Comparison of ENCODE assay signal across 15 mouse cellular contexts in genomic region chrX:66657365-66657764, GRCm38 (mm10). TPM values are rescaled to one million over a fixed set of nuclear protein-coding genes. Genes with fewer than 3 reads are reported as not detected.
DNase-seq lines count a peak whose midpoint lies in the region; ATAC-seq and TF ChIP-seq lines count a peak whose summit lies in the region.
"Had no signal": no experiment of that assay in that cellular context is flagged by ENCODE, and none has a peak within 500 bp of the region (broad histone marks: within the 10 kb centered on the region; RNA-seq: fewer than 3 reads in every experiment).

No protein-coding gene starts in this region.

- no peaks in the 10 kb centered on the region for H3K36me3 ChIP-seq in kidney, adult 2 months (ENCODE audit: control insufficient read depth, insufficient read depth, low read length)
- no peaks in the 10 kb centered on the region for H3K36me3 ChIP-seq in kidney, embryonic 15.5 days
- H3K36me3 ChIP-seq in midbrain, postnatal 0 days (ENCODE audit: insufficient read depth, low read length) = no peaks in the 10 kb centered on the region
- H3K36me3 ChIP-seq in midbrain, embryonic 15.5 days (replicated peaks) = no peaks in the 10 kb centered on the region
- no peaks in the 10 kb centered on the region for H3K36me3 ChIP-seq in embryonic facial prominence, embryonic 14.5 days (ENCODE audit: control insufficient read depth, insufficient read depth, low read length)
- H3K36me3 ChIP-seq: embryonic facial prominence, embryonic 13.5 days; intestine, embryonic 15.5 days; liver, embryonic 12.5 days had no signal

- no peaks in the 10 kb centered on the region for H3K9me3 ChIP-seq in kidney, embryonic 15.5 days (replicated peaks)
- H3K9me3 ChIP-seq in midbrain, postnatal 0 days (ENCODE audit: low read length) = no peaks in the 10 kb centered on the region
- H3K9me3 ChIP-seq in midbrain, embryonic 15.5 days = no peaks in the 10 kb centered on the region
- H3K9me3 ChIP-seq in embryonic facial prominence, embryonic 14.5 days (ENCODE audit: control insufficient read depth, low read length) = no peaks in the 10 kb centered on the region
- H3K9me3 ChIP-seq: embryonic facial prominence, embryonic 13.5 days; intestine, embryonic 15.5 days; liver, embryonic 12.5 days had no signal

- no peak overlapping the region for H3K4me2 ChIP-seq in kidney, embryonic 15.5 days
- no peak overlapping the region for H3K4me2 ChIP-seq in midbrain, postnatal 0 days (ENCODE audit: low read depth, low read length, poor library complexity, severe bottlenecking)
- no peak overlapping the region for H3K4me2 ChIP-seq in midbrain, embryonic 15.5 days
- no peak overlapping the region for H3K4me2 ChIP-seq in embryonic facial prominence, embryonic 14.5 days (ENCODE audit: low read depth, low read length)
- H3K4me2 ChIP-seq: embryonic facial prominence, embryonic 13.5 days; intestine, embryonic 15.5 days; liver, embryonic 12.5 days had no signal

- no peak overlapping the region for H3K27ac ChIP-seq in kidney, adult 2 months (ENCODE audit: insufficient read depth, low read depth, low read length)
- H3K27ac ChIP-seq in kidney, embryonic 15.5 days = no peak overlapping the region
- H3K27ac ChIP-seq in midbrain, postnatal 0 days (ENCODE audit: low read depth, low read length) = no peak overlapping the region
- H3K27ac ChIP-seq in midbrain, embryonic 15.5 days = no peak overlapping the region
- H3K27ac ChIP-seq in embryonic facial prominence, embryonic 14.5 days (replicated peaks; ENCODE audit: low read depth, low read length) = no peak overlapping the region
- H3K27ac ChIP-seq: embryonic facial prominence, embryonic 13.5 days; intestine, embryonic 15.5 days; liver, embryonic 12.5 days had no signal

- TF ChIP-seq CTCF in kidney, adult 2 months (conservative IDR thresholded peaks at IDR 0.05; ENCODE audit: insufficient read depth, insufficient read length, low read depth, low read length) = no peak
- TF ChIP-seq CTCF in midbrain, postnatal 0 days (IDR thresholded peaks at IDR 0.05) = peak; percentile 60
- no peak for TF ChIP-seq CTCF in lung, adult 2 months (IDR thresholded peaks at IDR 0.05; ENCODE audit: insufficient read depth, low read length)

- H3K27me3 ChIP-seq in kidney, adult 2 months (replicated peaks; ENCODE audit: control insufficient read depth, insufficient read depth, low read length) = no peaks in the 10 kb centered on the region
- H3K27me3 ChIP-seq in kidney, embryonic 15.5 days = peaks cover 15% of the 10 kb centered on the region; the same call in 1 of the 2 replicates
- no peaks in the 10 kb centered on the region for H3K27me3 ChIP-seq in midbrain, postnatal 0 days (ENCODE audit: insufficient read depth, low read length)
- no peaks in the 10 kb centered on the region for H3K27me3 ChIP-seq in midbrain, embryonic 15.5 days (replicated peaks)
- no peaks in the 10 kb centered on the region; the same call in 1 of the 2 replicates for H3K27me3 ChIP-seq in embryonic facial prominence, embryonic 14.5 days (replicated peaks; ENCODE audit: control insufficient read depth, insufficient read depth, low read length)
- H3K27me3 ChIP-seq: intestine, embryonic 15.5 days had no signal

- ATAC-seq in kidney, embryonic 15.5 days (replicated peaks; ENCODE audit: low FRiP score) = no peak
- ATAC-seq in midbrain, postnatal 0 days (ENCODE audit: low FRiP score) = no peak
- ATAC-seq in midbrain, embryonic 15.5 days (replicated peaks) = no peak
- ATAC-seq in embryonic facial prominence, embryonic 14.5 days (ENCODE audit: low read depth) = no peak
- ATAC-seq: forebrain, embryonic 16.5 days; intestine, embryonic 15.5 days; liver, embryonic 12.5 days had no signal

- WGBS in kidney, adult 2 months = 17% methylated on average over 2 of the region's 2 CpGs
- WGBS in kidney, embryonic 15.5 days = 26% methylated on average over 2 of the region's 2 CpGs
- WGBS in midbrain, postnatal 0 days = 34% methylated on average over 2 of the region's 2 CpGs
- 24% methylated on average over 2 of the region's 2 CpGs for WGBS in midbrain, embryonic 15.5 days
- WGBS in embryonic facial prominence, embryonic 14.5 days = 32% methylated on average over 2 of the region's 2 CpGs
- 28% methylated on average over 2 of the region's 2 CpGs for WGBS in lung, adult 2 months

- no peaks in the 10 kb centered on the region for H3K4me1 ChIP-seq in kidney, adult 2 months (ENCODE audit: control insufficient read depth, insufficient read depth, low read length)
- no peaks in the 10 kb centered on the region for H3K4me1 ChIP-seq in kidney, embryonic 15.5 days
- H3K4me1 ChIP-seq in midbrain, postnatal 0 days (ENCODE audit: insufficient read depth, low read length) = no peaks in the 10 kb centered on the region
- H3K4me1 ChIP-seq in midbrain, embryonic 15.5 days = 0 out of 2 replicates have a peak, but pooled peaks cover 3% of the 10 kb centered on the region
- no peaks in the 10 kb centered on the region for H3K4me1 ChIP-seq in embryonic facial prominence, embryonic 14.5 days (ENCODE audit: control insufficient read depth, insufficient read depth, low read length)
- no peaks in the 10 kb centered on the region for H3K4me1 ChIP-seq in lung, adult 2 months (ENCODE audit: control insufficient read depth, insufficient read depth, low read length)
- H3K4me1 ChIP-seq: embryonic facial prominence, embryonic 13.5 days; intestine, embryonic 15.5 days; liver, embryonic 12.5 days had no signal

- no peak overlapping the region for H3K9ac ChIP-seq in kidney, embryonic 15.5 days
- no peak overlapping the region for H3K9ac ChIP-seq in midbrain, postnatal 0 days (replicated peaks; ENCODE audit: low read length, poor library complexity, severe bottlenecking)
- no peak overlapping the region for H3K9ac ChIP-seq in midbrain, embryonic 15.5 days
- no peak overlapping the region for H3K9ac ChIP-seq in embryonic facial prominence, embryonic 14.5 days (ENCODE audit: low read depth, low read length)
- H3K9ac ChIP-seq: embryonic facial prominence, embryonic 13.5 days; intestine, embryonic 15.5 days; liver, embryonic 12.5 days had no signal

- no peak for TF ChIP-seq POLR2A in kidney, adult 2 months (IDR thresholded peaks at IDR 0.05; ENCODE audit: low read depth, low read length)
- TF ChIP-seq POLR2A in lung, adult 2 months (IDR thresholded peaks at IDR 0.05; ENCODE audit: borderline replicate concordance, extremely low read depth, low read depth, low read length) = no peak

- H3K4me3 ChIP-seq in kidney, adult 2 months (ENCODE audit: insufficient read depth, low read depth, low read length) = no peak overlapping the region
- H3K4me3 ChIP-seq in kidney, embryonic 15.5 days (replicated peaks) = no peak overlapping the region
- no peak overlapping the region for H3K4me3 ChIP-seq in midbrain, postnatal 0 days (ENCODE audit: low read depth, low read length)
- no peak overlapping the region for H3K4me3 ChIP-seq in midbrain, embryonic 15.5 days
- no peak overlapping the region for H3K4me3 ChIP-seq in embryonic facial prominence, embryonic 14.5 days (ENCODE audit: low read depth, low read length)
- H3K4me3 ChIP-seq in lung, adult 2 months (replicated peaks; ENCODE audit: extremely low read depth, low read depth, low read length) = no peak overlapping the region
- H3K4me3 ChIP-seq: embryonic facial prominence, embryonic 13.5 days; intestine, embryonic 15.5 days; liver, embryonic 12.5 days had no signal

- peak; percentile 32 for DNase-seq in embryo, embryonic 10 days (ENCODE audit: low spot score)
- DNase-seq in embryo, embryonic 9.5 days (ENCODE audit: extremely low spot score) = no peak
- peak; percentile 3 for DNase-seq in kidney, adult 2 months
- DNase-seq in midbrain, postnatal 0 days (ENCODE audit: low spot score) = peak; percentile 35
- DNase-seq in embryonic facial prominence, embryonic 14.5 days (ENCODE audit: low spot score) = peak; percentile 22
- DNase-seq in lung, adult 2 months = no peak
- DNase-seq: lung, postnatal 36 days had no signal

RNA-seq across cellular contexts. Expression of gene Slitrk2, which starts 8.2 kb away (rescaled TPM):
- polyA plus RNA-seq in kidney, adult 2 months (2012; rRNA removed) = 0.01 and 0.03 TPM in 2 replicates
- 0.71 and 0.74 TPM in 2 replicates for polyA plus RNA-seq in kidney, embryonic 15.5 days (2015; fragmentation: Nextera tagmentation; extraction: Ambion mirVana)
- total RNA-seq in midbrain, postnatal 0 days (2014; rRNA removed) = 20.0 and 20.1 TPM in 2 replicates
- 9.3 and 9.4 TPM in 2 replicates for polyA plus RNA-seq in midbrain, postnatal 0 days (2015; fragmentation: Nextera tagmentation; extraction: Ambion mirVana)
- 7.8 and 8.8 TPM in 2 replicates for polyA plus RNA-seq in midbrain, embryonic 15.5 days (2015; fragmentation: Nextera tagmentation; extraction: Ambion mirVana)
- 3.8 and 4.6 TPM in 2 replicates for polyA plus RNA-seq in embryonic facial prominence, embryonic 14.5 days (2014; fragmentation: Nextera tagmentation; extraction: Ambion mirVana)
- polyA plus RNA-seq in lung, adult 2 months (2012; rRNA removed) = not detected in 2 replicates
- total RNA-seq: monocyte, adult 5-6 weeks had no signal
- polyA plus RNA-seq: small intestine, adult 2 months had no signal

Comparison
In these comparisons a context has a peak if more than half of its experiments do, and no peak if none do; other contexts are left out.
1. DNase-seq: peak in embryo, embryonic 10 days (single experiment), kidney, adult 2 months (single experiment), midbrain, postnatal 0 days (single experiment) and embryonic facial prominence, embryonic 14.5 days (single experiment); none in embryo, embryonic 9.5 days (single experiment) and lung, adult 2 months (single experiment).